Mouse (Mus musculus) urinary bladder, postnatal 4 days (tissue): ENCODE data around the gene Brcc3.

Source experiments
- DNase-seq, 2 experiments: peaks; one replicate each; pipeline ENCODE4 v3.0.0; 2021 to 2022; ENCODE audit warnings: low spot score in 2 of 2

The Brcc3 gene

GRCm38 (mm10) chrX:75415936-75416785 is at the start of gene Brcc3, which contains the start of the genes Cmc4 and Mtcp1:
TSS of gene Brcc3 (plus strand) at chrX:75416628.
TSS of gene Cmc4 (minus strand) at chrX:75416584.
TSS of gene Mtcp1 (minus strand) at chrX:75416588.
- DNase-seq: peak; percentile 82 to 84

- no peak for DNase-seq
Measured at GRCm38 (mm10) chrX:75370197-75370596, 46.2 kb upstream of the Brcc3 start.

- no peak for DNase-seq
Measured at GRCm38 (mm10) chrX:75372666-75373425, 43.6 kb upstream of the Brcc3 start.

GRCm38 (mm10) chrX:75376815-75377214 is 39.6 kb upstream of the Brcc3 start:
- no peak for DNase-seq

- DNase-seq: no peak
Measured at GRCm38 (mm10) chrX:75381176-75381575, 35.3 kb upstream of the Brcc3 start.

- no peak for DNase-seq
Measured at GRCm38 (mm10) chrX:75381699-75382098, 34.7 kb upstream of the Brcc3 start.

- peak; percentile 65 to 75 for DNase-seq
Measured at GRCm38 (mm10) chrX:75382195-75382771, 34.1 kb upstream of the Brcc3 start, which contains the start of the genes Fundc2 and F8. TSS of gene Fundc2 (plus strand) at chrX:75382399. TSS of gene F8 (minus strand) at chrX:75382615.

GRCm38 (mm10) chrX:75399471-75399870 is 17.0 kb upstream of the Brcc3 start:
- DNase-seq: no peak

- DNase-seq: no peak
Measured at GRCm38 (mm10) chrX:75402668-75403067, 13.8 kb upstream of the Brcc3 start.

GRCm38 (mm10) chrX:75403350-75403749 is 13.1 kb upstream of the Brcc3 start:
- DNase-seq: no peak

GRCm38 (mm10) chrX:75409711-75410110 is 6.7 kb upstream of the Brcc3 start:
- no peak for DNase-seq

- no peak for DNase-seq
Measured at GRCm38 (mm10) chrX:75454597-75454996, 38.2 kb downstream of the Brcc3 start.

GRCm38 (mm10) chrX:75475182-75475644 is 58.8 kb downstream of the Brcc3 start:
- peak; percentile 33 to 67 for DNase-seq

GRCm38 (mm10) chrX:75489886-75490285 is 73.5 kb downstream of the Brcc3 start:
- DNase-seq: peak in 1 of 2 experiments; percentile 18
